Mouse (Mus musculus) gastrocnemius, postnatal 36 days (tissue): Measurements from ENCODE around the gene Olfr493. TPM values are rescaled to one million over a fixed set of nuclear protein-coding genes. Genes with fewer than 3 reads are reported as not detected.

Experiments used
- DNase-seq, 2 experiments: peaks; one replicate each; pipeline ENCODE4 v3.0.0; 2022
- intact Hi-C: fragments of 180-260 bp; cut with DNase I; formaldehyde crosslinking; loops from one replicate; pipeline ENCODE4 v1.15.1; 2025
- long read RNA-seq, 2 experiments: library from polyadenylated mRNA; stranded (forward); transcript quantifications; one replicate each; pipeline ENCODE4 v2.0.0; 2021
- total RNA-seq, 2 experiments: library from RNA; stranded (reverse); gene quantifications; 2 replicates each; pipeline ENCODE4 v1.2.3; 2021

Olfr493 gene
- not detected for total RNA-seq
- long read RNA-seq, experiment 1 = 0 reads
- long read RNA-seq, experiment 2 = 0 reads

DNA sequence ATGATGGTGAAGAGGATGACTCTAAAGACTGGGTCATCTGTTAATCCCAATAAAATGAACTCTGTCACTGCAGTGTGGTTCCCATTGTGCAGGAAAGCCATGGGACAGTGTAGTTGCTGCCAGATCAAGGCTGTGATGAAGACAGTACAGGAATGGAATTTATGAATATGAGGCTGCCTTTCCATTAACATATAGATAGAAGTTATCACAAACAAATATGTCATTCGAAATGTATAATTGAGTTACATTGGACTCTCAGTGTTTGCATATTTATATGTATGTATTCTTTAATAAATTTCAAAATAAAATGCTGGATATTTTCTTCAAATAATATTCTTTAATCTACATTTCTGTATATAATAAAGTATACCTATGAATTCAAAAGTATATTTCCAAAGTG is at the start of gene Olfr493:
TSS of gene Olfr493 (minus strand) at position 101 of the 400 bp plus-strand sequence.
- no peak for DNase-seq
- intact Hi-C loops = no loop called here

DNA sequence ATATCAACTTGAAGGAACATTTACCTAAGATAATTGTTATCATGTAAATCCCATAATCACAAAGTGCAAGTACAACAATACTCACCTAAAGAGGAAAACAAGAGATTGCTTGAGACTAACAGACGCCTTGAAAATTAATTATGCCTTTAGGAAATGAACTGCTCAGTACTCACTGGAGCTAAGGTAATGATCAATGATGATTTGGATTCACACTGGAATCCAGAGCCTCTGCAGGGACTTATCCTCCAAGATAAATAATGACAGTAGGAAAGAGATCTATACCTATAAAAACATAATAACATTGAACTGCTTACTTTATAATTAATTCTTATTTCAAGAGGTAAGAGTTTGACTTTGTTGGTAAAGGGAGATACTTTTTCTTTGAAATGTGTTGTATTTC is 46.1 kb upstream of the Olfr493 start, which contains the start of gene Olfr495:
TSS of gene Olfr495 (plus strand) at position 301 of the 400 bp plus-strand sequence.
- DNase-seq = no peak
- intact Hi-C loops = no loop called here

DNA sequence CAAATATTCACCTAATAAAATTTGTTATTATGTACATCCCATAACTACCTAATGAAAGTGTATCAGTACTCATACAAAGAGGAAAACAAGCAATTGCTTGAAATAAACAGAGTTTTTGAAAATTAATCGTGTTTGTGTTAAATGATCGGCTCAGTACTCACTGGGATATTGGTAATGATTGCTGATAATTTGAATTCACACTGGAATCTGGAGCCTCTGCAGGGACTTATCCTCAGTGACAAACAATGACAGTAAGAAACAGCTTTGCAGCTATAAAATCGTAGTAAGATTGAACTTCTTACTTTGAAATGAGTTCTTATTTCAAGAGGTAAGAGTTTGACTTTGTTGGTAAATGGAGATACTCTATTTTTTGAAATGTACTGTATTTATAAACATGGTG is 18.3 kb upstream of the Olfr493 start, which contains the start of gene Olfr494:
TSS of gene Olfr494 (plus strand) at position 301 of the 400 bp plus-strand sequence.
- intact Hi-C loops = no loop called here
- DNase-seq = no peak

DNA sequence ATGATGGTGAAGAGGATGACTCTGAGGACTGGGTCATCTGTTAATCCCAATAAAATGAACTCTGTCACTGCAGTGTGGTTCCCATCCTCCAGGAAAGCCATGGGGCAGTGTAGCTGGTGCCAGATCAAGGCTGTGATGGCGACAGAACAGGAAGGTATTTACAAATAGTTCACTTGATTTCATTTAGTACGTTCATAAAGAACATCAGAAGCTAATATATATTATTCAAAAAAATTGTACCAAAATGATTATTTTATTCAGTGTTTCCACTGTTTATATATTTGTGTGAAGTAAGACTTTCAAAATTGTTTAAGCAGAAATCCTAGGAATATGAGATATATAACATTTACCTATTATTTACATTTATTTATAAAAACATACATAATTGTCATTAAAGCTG is 23.2 kb downstream of the Olfr493 start, which contains the start of gene Olfr492:
TSS of gene Olfr492 (minus strand) at position 101 of the 400 bp plus-strand sequence.
- intact Hi-C loops = no loop called here
- DNase-seq = no peak

DNA sequence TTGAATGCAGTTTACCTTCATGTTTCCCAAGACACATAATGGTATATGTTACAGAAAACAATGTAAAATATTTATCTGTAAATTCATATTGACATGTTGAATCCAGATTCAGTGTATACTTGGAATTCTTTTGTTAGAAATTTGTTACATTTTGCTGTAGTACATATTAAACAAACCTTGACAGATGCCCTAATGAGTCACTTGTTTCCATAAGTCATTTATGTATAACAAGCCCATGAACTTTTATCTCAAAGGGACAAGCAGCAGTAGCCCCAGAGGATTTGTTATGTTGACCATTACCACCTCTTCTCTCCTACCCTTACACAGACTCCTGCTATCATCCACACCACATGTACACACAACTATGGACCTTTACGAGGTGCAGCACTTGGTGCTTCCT is 33.6 kb downstream of the Olfr493 start, which contains the start of gene Olfr491:
TSS of gene Olfr491 (plus strand) at position 301 of the 400 bp plus-strand sequence.
- intact Hi-C loops = no loop called here
- DNase-seq = no peak

Other genes starting within 250 kb of the Olfr493 start
- under 1 TPM; 0.32 to 0.64 TPM for gene Olfr482, start 249.4 kb downstream of the Olfr493 start, total RNA-seq
- gene Olfr483, start 246.1 kb downstream of the Olfr493 start, total RNA-seq = not detected
- not detected for gene Olfr484, start 219.5 kb downstream of the Olfr493 start, total RNA-seq
- not detected for gene Olfr485, start 187.1 kb downstream of the Olfr493 start, total RNA-seq
- gene Olfr486, start 174.2 kb downstream of the Olfr493 start, total RNA-seq = not detected
- gene Olfr487, start 132.3 kb downstream of the Olfr493 start, total RNA-seq = not detected
- gene Olfr488, start 88.6 kb downstream of the Olfr493 start, total RNA-seq = not detected
- not detected for gene Olfr490, start 58.0 kb downstream of the Olfr493 start, total RNA-seq
- not detected for gene Olfr491, start 33.5 kb downstream of the Olfr493 start, total RNA-seq
- gene Olfr492, start 23.3 kb downstream of the Olfr493 start, total RNA-seq = not detected
- not detected for gene Olfr494, start 18.4 kb upstream of the Olfr493 start, total RNA-seq
- not detected for gene Olfr495, start 46.2 kb upstream of the Olfr493 start, total RNA-seq
- gene Olfr497, start 73.4 kb upstream of the Olfr493 start, total RNA-seq = not detected
- not detected for gene Olfr498, start 118.3 kb upstream of the Olfr493 start, total RNA-seq
- gene Olfr502, start 178.1 kb upstream of the Olfr493 start, total RNA-seq = not detected
- not detected for gene Olfr503, start 197.5 kb upstream of the Olfr493 start, total RNA-seq
- not detected for gene Olfr504, start 218.8 kb upstream of the Olfr493 start, total RNA-seq